Comparison of ENCODE assay signal across 8 mouse cellular contexts in the genomic region with DNA sequence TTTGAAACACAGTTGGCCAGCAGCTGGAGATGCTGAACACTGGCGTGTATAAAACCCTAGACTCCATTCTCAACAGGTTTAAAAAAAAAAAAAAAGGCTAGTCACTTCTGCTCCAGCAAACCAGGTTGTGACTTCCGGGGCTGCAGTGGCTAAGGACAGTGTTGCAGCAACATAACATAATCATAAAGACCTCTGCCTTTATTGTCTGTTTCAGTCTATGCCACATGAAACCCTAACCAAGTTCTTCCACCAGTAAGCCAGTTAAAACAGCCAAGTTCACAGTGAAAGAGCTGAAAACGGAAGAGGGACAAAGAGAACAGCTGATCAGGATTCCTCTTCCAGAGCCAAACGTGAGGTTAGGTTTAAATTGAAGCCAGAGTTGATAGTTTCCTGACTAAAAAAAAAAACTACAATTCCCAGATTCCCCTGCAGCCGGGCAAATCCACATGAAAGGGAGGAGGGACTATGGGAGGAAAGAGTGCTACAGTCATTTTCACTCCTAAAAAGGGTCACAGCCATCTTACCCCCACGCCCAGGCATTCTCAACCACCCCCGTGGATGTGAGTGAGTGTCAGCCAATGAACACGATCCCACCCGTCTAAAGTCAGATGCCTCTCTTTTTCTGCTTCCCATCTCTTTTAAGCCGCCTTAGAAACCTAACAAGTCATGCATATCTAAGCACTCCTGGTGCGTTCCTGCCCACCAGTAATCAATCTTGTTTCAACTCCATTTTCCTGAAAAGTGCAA.
A peak's percentile ranks its signal among the peaks of the same experiment; 100 is the strongest.
DNase-seq lines count a peak whose midpoint lies in the region; ATAC-seq and TF ChIP-seq lines count a peak whose summit lies in the region.

No protein-coding gene starts in this region.

- no peak for TF ChIP-seq CTCF in Patski (IDR thresholded peaks at IDR 0.05)
- no peak for TF ChIP-seq CTCF in forebrain, postnatal 0 days (IDR thresholded peaks at IDR 0.05; ENCODE audit: low read depth)

- peak; percentile 88 for ATAC-seq in Patski
- peak; percentile 93 for ATAC-seq in forebrain, postnatal 0 days
- peak; percentile 90 for ATAC-seq in hindbrain, embryonic 14.5 days (ENCODE audit: low FRiP score)

- H3K27me3 ChIP-seq in Patski, result peaks cover 6% of the 10 kb centered on the region
- H3K27me3 ChIP-seq in forebrain, postnatal 0 days (ENCODE audit: insufficient read depth, low read length), result no peaks in the 10 kb centered on the region
- H3K27me3 ChIP-seq in hindbrain, embryonic 14.5 days (ENCODE audit: control insufficient read depth, insufficient read depth, low read length), result no peaks in the 10 kb centered on the region

- DNase-seq in Patski (ENCODE audit: low read depth, low spot score), result peak; percentile 7
- DNase-seq in cerebellum, adult 8-10 months, result peak; percentile 18
- DNase-seq in forebrain, postnatal 0 days, result peak; percentile 69
- peak; percentile 76 for DNase-seq in hindbrain, embryonic 14.5 days (ENCODE audit: low spot score)
- DNase-seq in layer of hippocampus, postnatal 36 days, result peak; percentile 40 to 50
- peak; percentile 27 for DNase-seq in lung, postnatal 14 days
- peak; percentile 76 for DNase-seq in retina, postnatal 1 day
- DNase-seq in MN1 (ENCODE audit: low spot score), result no peak

- peak overlapping the region; percentile 45 for H3K4me3 ChIP-seq in forebrain, postnatal 0 days (ENCODE audit: low read depth, low read length)
- H3K4me3 ChIP-seq in hindbrain, embryonic 14.5 days (replicated peaks; ENCODE audit: low read length), result peak overlapping the region; percentile 38

- H3K9me3 ChIP-seq in forebrain, postnatal 0 days (ENCODE audit: low read length), result no peaks in the 10 kb centered on the region
- H3K9me3 ChIP-seq in hindbrain, embryonic 14.5 days (ENCODE audit: control insufficient read depth, low read length), result no peaks in the 10 kb centered on the region

- peak overlapping the region; percentile 51 for H3K9ac ChIP-seq in forebrain, postnatal 0 days
- peak overlapping the region; percentile 61 for H3K9ac ChIP-seq in hindbrain, embryonic 14.5 days

- no peak overlapping the region for H3K27ac ChIP-seq in forebrain, postnatal 0 days (ENCODE audit: low read depth, low read length)
- H3K27ac ChIP-seq in hindbrain, embryonic 14.5 days, result peak overlapping the region; percentile 65; the same call in 1 of the 2 replicates

- H3K4me1 ChIP-seq in forebrain, postnatal 0 days (ENCODE audit: insufficient read depth), result no peaks in the 10 kb centered on the region
- H3K4me1 ChIP-seq in hindbrain, embryonic 14.5 days (replicated peaks; ENCODE audit: control insufficient read depth, insufficient read depth, low read length), result no peaks in the 10 kb centered on the region

- peak overlapping the region; percentile 52 for H3K4me2 ChIP-seq in forebrain, postnatal 0 days (ENCODE audit: low read depth)
- H3K4me2 ChIP-seq in hindbrain, embryonic 14.5 days (replicated peaks), result peak overlapping the region; percentile 54

- in situ Hi-C loops in Patski (cut with MboI; ENCODE audit: low pct_unique_long_range_greater_than_20kb), result no loop called here

- no peaks in the 10 kb centered on the region for H3K36me3 ChIP-seq in forebrain, postnatal 0 days (ENCODE audit: insufficient read depth)
- H3K36me3 ChIP-seq in hindbrain, embryonic 14.5 days (replicated peaks; ENCODE audit: control insufficient read depth, insufficient read depth), result no peaks in the 10 kb centered on the region

- WGBS in forebrain, postnatal 0 days, result 11% methylated on average over 11 of the region's 11 CpGs
- 13% methylated on average over 11 of the region's 11 CpGs for WGBS in hindbrain, embryonic 14.5 days

- CTCF ChIA-PET in Patski (lab: Charles Lee), result interaction anchor here (0.8 to 1.7 kb wide), 4 partner anchors 10 to 283 kb away, joined by 3 to 5 read pairs (median 4); no protein-coding TSS in a partner anchor

- POLR2A ChIA-PET in Patski (lab: Charles Lee), result interaction anchor here (0.6 to 0.7 kb wide), 3 partner anchors 95 to 175 kb away, joined by 3 to 5 read pairs (median 3); no protein-coding TSS in a partner anchor
